Comparison of ENCODE assay signal across 9 mouse cellular contexts in genomic region chr4:133093056-133093455, GRCm38 (mm10). TPM values are rescaled to one million over a fixed set of nuclear protein-coding genes. Genes with fewer than 3 reads are reported as not detected.
DNase-seq lines count a peak whose midpoint lies in the region; ATAC-seq and TF ChIP-seq lines count a peak whose summit lies in the region.
"Had no signal": no experiment of that assay in that cellular context is flagged by ENCODE, and none has a peak within 500 bp of the region (broad histone marks: within the 10 kb centered on the region; RNA-seq: fewer than 3 reads in every experiment).

No protein-coding gene starts in this region.

- ATAC-seq in heart, embryonic 12.5 days (ENCODE audit: insufficient number of reproducible peaks, low FRiP score) = no peak
- ATAC-seq in limb, embryonic 14.5 days (ENCODE audit: low FRiP score, low read depth) = no peak
- ATAC-seq in stomach, embryonic 16.5 days (ENCODE audit: insufficient read depth, low FRiP score) = no peak

- peak overlapping the region; percentile 96 for H3K27ac ChIP-seq in heart, embryonic 12.5 days (ENCODE audit: poor library complexity, severe bottlenecking)
- peak overlapping the region; percentile 63 for H3K27ac ChIP-seq in thymus, adult 2 months (ENCODE audit: control insufficient read depth, insufficient read depth, low read length)
- peak overlapping the region; percentile 58; the same call in 1 of the 2 replicates for H3K27ac ChIP-seq in limb, embryonic 14.5 days (replicated peaks; ENCODE audit: low read depth, low read length)
- H3K27ac ChIP-seq in stomach, embryonic 16.5 days (ENCODE audit: low read length) = peak overlapping the region; percentile 94

- peaks cover 75% of the 10 kb centered on the region for H3K4me1 ChIP-seq in heart, embryonic 12.5 days (replicated peaks)
- H3K4me1 ChIP-seq in thymus, adult 2 months (replicated peaks; ENCODE audit: control insufficient read depth, insufficient read depth, low read length) = peaks cover 68% of the 10 kb centered on the region
- peaks cover 60% of the 10 kb centered on the region for H3K4me1 ChIP-seq in limb, embryonic 14.5 days (ENCODE audit: control insufficient read depth, insufficient read depth, low read length)
- H3K4me1 ChIP-seq in stomach, embryonic 16.5 days (ENCODE audit: control insufficient read depth, insufficient read depth, low read length) = peaks cover 68% of the 10 kb centered on the region

- 46% methylated on average over 6 of the region's 6 CpGs for WGBS in heart, embryonic 12.5 days
- 66% methylated on average over 6 of the region's 6 CpGs for WGBS in thymus, adult 2 months
- 61% methylated on average over 6 of the region's 6 CpGs for WGBS in limb, embryonic 14.5 days
- WGBS in stomach, embryonic 16.5 days = 68% methylated on average over 6 of the region's 6 CpGs

- TF ChIP-seq POLR2A in thymus, adult 2 months (IDR thresholded peaks at IDR 0.05; ENCODE audit: control insufficient read depth, extremely low read depth, insufficient read depth, low read length, poor library complexity) = no peak
- TF ChIP-seq POLR2A in limb, embryonic 14.5 days (IDR thresholded peaks at IDR 0.05; ENCODE audit: borderline replicate concordance, extremely low read depth, insufficient read depth, insufficient read length) = no peak

- H3K4me3 ChIP-seq in heart, embryonic 12.5 days = no peak overlapping the region
- no peak overlapping the region for H3K4me3 ChIP-seq in thymus, adult 2 months (ENCODE audit: control insufficient read depth, insufficient read depth, low read length)
- no peak overlapping the region for H3K4me3 ChIP-seq in limb, embryonic 14.5 days (replicated peaks; ENCODE audit: low read length)
- no peak overlapping the region for H3K4me3 ChIP-seq in stomach, embryonic 16.5 days (replicated peaks; ENCODE audit: low read length)
- H3K4me3 ChIP-seq: erythroblast, embryonic 14.5 days had no signal

- no peaks in the 10 kb centered on the region for H3K36me3 ChIP-seq in heart, embryonic 12.5 days
- H3K36me3 ChIP-seq in thymus, adult 2 months (ENCODE audit: control insufficient read depth, insufficient read depth, low read length) = no peaks in the 10 kb centered on the region
- no peaks in the 10 kb centered on the region for H3K36me3 ChIP-seq in limb, embryonic 14.5 days (ENCODE audit: control insufficient read depth, insufficient read depth, low read length)
- H3K36me3 ChIP-seq in stomach, embryonic 16.5 days (ENCODE audit: control insufficient read depth, insufficient read depth, low read length) = no peaks in the 10 kb centered on the region

- H3K9ac ChIP-seq in heart, embryonic 12.5 days = peak overlapping the region; percentile 63
- H3K9ac ChIP-seq in limb, embryonic 14.5 days (ENCODE audit: low read depth, low read length, severe bottlenecking) = peak overlapping the region; percentile 49; the same call in 1 of the 2 replicates
- peak overlapping the region; percentile 66 for H3K9ac ChIP-seq in stomach, embryonic 16.5 days (ENCODE audit: low read length)

- H3K27me3 ChIP-seq in heart, embryonic 12.5 days (replicated peaks) = no peaks in the 10 kb centered on the region
- no peaks in the 10 kb centered on the region for H3K27me3 ChIP-seq in thymus, adult 2 months (ENCODE audit: control insufficient read depth, insufficient read depth, low read length)
- no peaks in the 10 kb centered on the region for H3K27me3 ChIP-seq in limb, embryonic 14.5 days (ENCODE audit: control insufficient read depth, insufficient read depth, low read length)
- H3K27me3 ChIP-seq in stomach, embryonic 16.5 days (ENCODE audit: control insufficient read depth, insufficient read depth, low read length) = no peaks in the 10 kb centered on the region

- DNase-seq in heart, adult 11 months = no peak
- no peak for DNase-seq in thymus, adult 2 months
- DNase-seq in thymus, postnatal 0 days (ENCODE audit: low spot score) = no peak
- no peak for DNase-seq in limb, embryonic 14.5 days (ENCODE audit: low spot score)
- no peak for DNase-seq in right cerebral cortex, postnatal 14 days
- DNase-seq in thymus, postnatal 10 days (ENCODE audit: low spot score in 2 of 2) = no peak

- peak overlapping the region; percentile 6 for H3K4me2 ChIP-seq in heart, embryonic 12.5 days
- H3K4me2 ChIP-seq in limb, embryonic 14.5 days (replicated peaks; ENCODE audit: low read depth, low read length, severe bottlenecking) = no peak overlapping the region
- no peak overlapping the region for H3K4me2 ChIP-seq in stomach, embryonic 16.5 days (ENCODE audit: low read depth, low read length)

- no peaks in the 10 kb centered on the region for H3K9me3 ChIP-seq in heart, embryonic 12.5 days (replicated peaks)
- no peaks in the 10 kb centered on the region for H3K9me3 ChIP-seq in limb, embryonic 14.5 days (ENCODE audit: control insufficient read depth, low read length)
- no peaks in the 10 kb centered on the region for H3K9me3 ChIP-seq in stomach, embryonic 16.5 days (replicated peaks; ENCODE audit: control insufficient read depth, low read length)

- TF ChIP-seq CTCF in thymus, adult 2 months (IDR thresholded peaks at IDR 0.05; ENCODE audit: borderline replicate concordance, control insufficient read depth, extremely low read depth, insufficient read depth, low read length, poor library complexity) = no peak

RNA-seq across cellular contexts. Expression of gene Wasf2, which starts 37.2 kb away (rescaled TPM):
- polyA plus RNA-seq in heart, embryonic 12.5 days (2016; fragmentation: Nextera tagmentation; extraction: Ambion mirVana) = 68.5 and 70.1 TPM in 2 replicates
- 163 and 186 TPM in 2 replicates for polyA plus RNA-seq in thymus, adult 2 months (2012; rRNA removed)
- polyA plus RNA-seq in thymus, postnatal 0 days (2015; fragmentation: Nextera tagmentation; extraction: Ambion mirVana) = 140 and 190 TPM in 2 replicates
- 62.0 and 70.9 TPM in 2 replicates for polyA plus RNA-seq in limb, embryonic 14.5 days (2012; rRNA removed)
- polyA plus RNA-seq in limb, embryonic 14.5 days (2014; fragmentation: Nextera tagmentation; extraction: Ambion mirVana) = 92.2 and 96.6 TPM in 2 replicates
- 84.3 and 98.6 TPM in 2 replicates for polyA plus RNA-seq in stomach, embryonic 16.5 days (2015; fragmentation: Nextera tagmentation; extraction: Ambion mirVana)
